Comparison of ENCODE assay signal across 15 mouse cellular contexts in the genomic region with DNA sequence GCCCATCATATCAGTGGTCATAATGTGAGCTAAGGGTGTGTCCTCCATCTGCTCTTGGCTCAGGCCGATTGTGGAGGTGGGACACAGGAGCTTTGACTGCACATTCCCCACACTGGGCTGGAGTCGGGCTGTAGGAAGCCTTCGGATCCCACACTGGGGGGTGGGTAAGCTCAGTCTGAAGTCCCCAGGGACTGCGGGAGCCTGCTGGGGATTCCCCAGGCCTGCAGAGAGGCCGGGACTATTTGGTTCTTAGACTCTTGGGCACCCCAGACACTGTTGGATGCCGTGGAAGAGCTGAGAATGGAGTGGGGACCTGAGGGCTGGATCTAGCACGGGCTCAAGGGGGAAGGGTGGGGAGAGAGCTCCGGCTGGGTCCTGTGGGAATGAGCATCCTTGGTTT.
"Had no signal": no experiment of that assay in that cellular context is flagged by ENCODE, and none has a peak within 500 bp of the region (broad histone marks: within the 10 kb centered on the region; RNA-seq: fewer than 3 reads in every experiment).

No protein-coding gene starts in this region.

- H3K36me3 ChIP-seq: neural tube, embryonic 15.5 days; stomach, embryonic 15.5 days had no signal

- H3K27me3 ChIP-seq: neural tube, embryonic 15.5 days; stomach, embryonic 15.5 days had no signal

- H3K4me1 ChIP-seq: neural tube, embryonic 15.5 days; stomach, embryonic 15.5 days had no signal

- H3K9me3 ChIP-seq: neural tube, embryonic 15.5 days; stomach, embryonic 15.5 days had no signal

- H3K27ac ChIP-seq: neural tube, embryonic 15.5 days; stomach, embryonic 15.5 days; stomach, postnatal 0 days had no signal

- H3K9ac ChIP-seq: neural tube, embryonic 15.5 days; stomach, embryonic 15.5 days had no signal

- H3K4me3 ChIP-seq: neural tube, embryonic 15.5 days; stomach, embryonic 15.5 days had no signal

- DNase-seq: retina, postnatal 1 day; right cerebral cortex, adult 18-20 months; right cerebral cortex, postnatal 14 days; right cerebral cortex, postnatal 25 days; right cerebral cortex, postnatal 4 days; spleen, adult 18-20 months; thymus, adult 18-20 months; thymus, adult 2 months; thymus, postnatal 14 days; thymus, postnatal 25 days; thymus, postnatal 36 days; thymus, postnatal 4 days had no signal

- H3K4me2 ChIP-seq: neural tube, embryonic 15.5 days; stomach, embryonic 15.5 days had no signal
